Mouse (Mus musculus): ENCODE measurements around the gene Fcgrt. TPM values are rescaled to one million over a fixed set of nuclear protein-coding genes. Genes with fewer than 3 reads are reported as not detected.

The Fcgrt gene
- total and polyA plus RNA-seq, 3 experiments, result 0.27 to 1.7 TPM; not detected in 1

DNA sequence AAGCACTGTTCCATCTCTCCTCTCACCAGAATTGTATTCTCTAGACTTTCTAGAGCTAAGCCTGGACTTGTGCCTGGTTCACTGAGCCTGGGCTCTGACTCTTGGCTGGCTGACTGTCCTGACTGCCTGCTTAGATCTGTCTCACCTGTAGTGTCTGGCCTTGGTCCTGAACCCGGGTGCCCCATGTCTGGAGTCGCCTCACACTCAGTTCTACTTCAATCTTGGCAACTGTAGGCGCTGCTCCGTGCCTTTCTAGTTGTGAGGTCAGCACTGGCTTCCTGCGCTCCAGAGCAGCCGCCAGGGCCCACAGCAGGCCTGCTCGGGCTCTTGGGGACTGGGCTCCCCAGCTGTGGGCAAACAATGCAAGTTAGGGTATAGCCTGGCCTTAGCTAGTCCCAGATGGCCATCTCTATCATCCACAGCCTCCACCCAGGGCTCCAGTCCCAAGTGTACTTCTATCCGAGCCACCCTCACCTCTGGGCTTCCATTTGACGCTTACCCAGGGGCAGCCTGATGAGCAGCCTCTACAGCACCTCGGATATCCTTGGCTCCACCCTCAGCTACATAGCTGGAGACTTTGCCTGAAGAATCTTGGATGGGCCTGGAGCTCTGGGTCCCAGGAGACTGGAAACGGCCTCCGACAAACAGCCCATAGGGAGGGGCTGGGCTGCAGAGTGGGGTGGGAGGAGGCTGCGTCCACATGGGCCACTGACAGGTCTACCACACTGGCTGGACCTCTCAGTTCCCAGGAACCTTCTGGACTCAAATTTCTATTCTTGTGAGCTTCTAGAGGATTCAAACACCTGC, 40.9 kb upstream of the Fcgrt start:
- H3K4me1 ChIP-seq (ENCODE audit: control insufficient read depth in 1 of 2, insufficient read depth in 2 of 2, low read length in 2 of 2), result no peaks in the 10 kb centered on the region
- TF ChIP-seq ZNF384 (IDR thresholded peaks at IDR 0.05; ENCODE audit: low read depth, low read length), result no peak
- TF ChIP-seq JUND (IDR thresholded peaks at IDR 0.05; ENCODE audit: low read depth, low read length), result no peak
- no peak for TF ChIP-seq TCF12 (IDR thresholded peaks at IDR 0.05; ENCODE audit: low read depth, low read length)
- TF ChIP-seq ETS1 (IDR thresholded peaks at IDR 0.05; ENCODE audit: low read depth, low read length), result no peak
- no peak for TF ChIP-seq RCOR1 (IDR thresholded peaks at IDR 0.05; ENCODE audit: low read depth, low read length)
- TF ChIP-seq ZMIZ1 (IDR thresholded peaks at IDR 0.05; ENCODE audit: low read depth, low read length), result no peak
- TF ChIP-seq CHD1 (IDR thresholded peaks at IDR 0.05; ENCODE audit: low read depth, low read length), result no peak
- TF ChIP-seq NRF1 (IDR thresholded peaks at IDR 0.05; ENCODE audit: insufficient read depth, low read depth, low read length, poor library complexity, severe bottlenecking), result no peak
- H3K79me2 ChIP-seq (ENCODE audit: control insufficient read depth, insufficient read depth, low read length, poor library complexity), result no peaks in the 10 kb centered on the region
- no peaks in the 10 kb centered on the region; a peak in 1 of 4 replicates for H3K36me3 ChIP-seq (ENCODE audit: control insufficient read depth in 1 of 2, insufficient read depth in 2 of 2, low read length in 2 of 2)
- no peak for DNase-seq (ENCODE audit: low read depth, low spot score)
- H3K27me3 ChIP-seq (ENCODE audit: control insufficient read depth in 1 of 2, insufficient read depth in 2 of 2, low read length in 2 of 2), result no peaks in the 10 kb centered on the region
- no peak overlapping the region for H3K27ac ChIP-seq (ENCODE audit: control insufficient read depth, low read depth, low read length)
- no peak overlapping the region for H3K4me3 ChIP-seq (ENCODE audit: control insufficient read depth in 1 of 2, insufficient read depth in 1 of 2, low read depth in 2 of 2, low read length in 2 of 2)
- H3K9me3 ChIP-seq (replicated peaks; ENCODE audit: insufficient read depth, low read length), result no peaks in the 10 kb centered on the region
- no peak overlapping the region for H3K9ac ChIP-seq (ENCODE audit: control insufficient read depth, low read depth, low read length, poor library complexity, severe bottlenecking)

DNA sequence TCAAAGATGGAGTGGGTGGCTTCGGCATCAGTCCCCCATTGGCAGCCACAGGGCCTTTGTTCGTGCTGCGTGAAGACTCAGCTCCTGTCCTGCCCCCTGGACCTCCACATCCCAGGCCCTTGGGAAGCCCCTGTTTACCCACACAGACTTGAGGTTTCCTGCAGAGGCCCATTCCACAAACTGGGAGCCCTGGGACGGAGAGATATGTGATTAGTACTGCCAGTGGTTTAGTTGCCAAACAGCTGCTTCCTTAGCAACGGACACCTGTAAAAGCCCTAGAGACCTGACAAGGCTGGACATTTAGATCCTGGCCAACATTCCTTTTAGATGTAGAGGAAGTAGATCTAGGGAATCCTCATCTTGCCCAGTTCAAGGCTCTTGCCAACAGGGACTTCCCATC, 38.3 kb upstream of the Fcgrt start:
- DNase-seq (ENCODE audit: low read depth, low spot score), result no peak
- no peaks in the 10 kb centered on the region for H3K79me2 ChIP-seq (ENCODE audit: control insufficient read depth, insufficient read depth, low read length, poor library complexity)
- TF ChIP-seq EP300 (IDR thresholded peaks at IDR 0.05; ENCODE audit: low read depth in 1 of 2, low read length in 2 of 2) (no peak), BHLHE40 (IDR thresholded peaks at IDR 0.05; ENCODE audit: borderline replicate concordance, low read depth, low read length) (no peak), ZC3H11A (IDR thresholded peaks at IDR 0.05; ENCODE audit: low read depth, low read length) (no peak), POLR2AphosphoS2 (IDR thresholded peaks at IDR 0.05; ENCODE audit: low read length) (no peak), MAX (IDR thresholded peaks at IDR 0.05; ENCODE audit: low read length) (no peak), NELFE (IDR thresholded peaks at IDR 0.05; ENCODE audit: low read depth, low read length) (no peak), HCFC1 (IDR thresholded peaks at IDR 0.05; ENCODE audit: low read depth, low read length) (no peak), KAT2A (conservative IDR thresholded peaks at IDR 0.05; ENCODE audit: low read depth, low read length) (no peak), ZKSCAN1 (IDR thresholded peaks at IDR 0.05; ENCODE audit: low read depth, low read length) (no peak), ZMIZ1 (IDR thresholded peaks at IDR 0.05; ENCODE audit: low read depth, low read length) (no peak), SIN3A (IDR thresholded peaks at IDR 0.05; ENCODE audit: low read length) (no peak)
- no peak overlapping the region for H3K27ac ChIP-seq (ENCODE audit: control insufficient read depth, low read depth, low read length)
- H3K27me3 ChIP-seq (ENCODE audit: control insufficient read depth in 1 of 2, insufficient read depth in 2 of 2, low read length in 2 of 2), result no peaks in the 10 kb centered on the region
- H3K9ac ChIP-seq (ENCODE audit: control insufficient read depth, low read depth, low read length, poor library complexity, severe bottlenecking), result no peak overlapping the region
- peaks cover 11 to 17% of the 10 kb centered on the region in 2 experiments for H3K4me1 ChIP-seq (ENCODE audit: control insufficient read depth in 1 of 2, insufficient read depth in 2 of 2, low read length in 2 of 2)
- H3K4me3 ChIP-seq (ENCODE audit: control insufficient read depth in 1 of 2, insufficient read depth in 1 of 2, low read depth in 2 of 2, low read length in 2 of 2), result no peak overlapping the region
- H3K9me3 ChIP-seq (replicated peaks; ENCODE audit: insufficient read depth, low read length), result no peaks in the 10 kb centered on the region
- H3K36me3 ChIP-seq (ENCODE audit: control insufficient read depth in 1 of 2, insufficient read depth in 2 of 2, low read length in 2 of 2), result peaks cover 0 to 11% of the 10 kb centered on the region in 2 experiments; a peak in 2 of 4 replicates
